Mouse (Mus musculus) heart, adult 2 months (tissue): Measurements from ENCODE around the gene Tbc1d1.

Experiments used
- CTCF ChIP-seq: fragments of 200-600 bp; IDR thresholded peaks from 2 replicates; pipeline ENCODE4 v1.8.1; 2022; ENCODE audit warnings: antibody characterized with exemption, mild to moderate bottlenecking, moderate library complexity
- EP300 ChIP-seq: fragments of 200-500 bp; IDR thresholded peaks from 2 replicates; pipeline ENCODE4 v1.6.1; 2011; ENCODE audit warnings: low read depth, low read length, control low read depth; ENCODE audit not compliant: insufficient read depth
- POLR2A ChIP-seq: fragments of 200-500 bp; IDR thresholded peaks from 2 replicates; pipeline ENCODE4 v1.6.1; 2011; ENCODE audit warnings: mild to moderate bottlenecking, low read depth, low read length, control low read depth; ENCODE audit not compliant: insufficient read depth

DNA sequence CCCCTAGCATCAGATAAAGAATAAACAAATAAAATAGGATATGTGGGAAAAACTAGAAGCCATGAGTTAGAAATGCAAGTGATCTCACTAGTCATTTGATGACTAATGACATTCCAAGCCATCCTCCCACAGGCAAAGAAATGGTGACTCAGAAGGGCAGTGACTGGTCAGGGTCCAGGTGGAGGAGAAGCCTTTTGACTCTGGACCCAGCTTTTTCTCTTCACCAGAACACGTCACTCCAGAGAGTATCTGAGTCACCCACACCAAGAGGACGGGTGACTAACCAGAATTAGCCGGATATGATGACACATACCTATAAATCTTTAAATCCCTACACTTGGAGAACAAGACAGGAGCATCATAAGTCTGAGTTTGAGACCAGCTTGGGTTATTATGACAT is 43.7 kb upstream of the Tbc1d1 start:
- no peak for TF ChIP-seq CTCF
- TF ChIP-seq EP300 = no peak
- TF ChIP-seq POLR2A = no peak
